Mouse (Mus musculus) monocyte, adult 5-6 weeks (primary cell): ENCODE measurements around the gene Pck1. TPM values are rescaled to one million over a fixed set of nuclear protein-coding genes. Genes with fewer than 3 reads are reported as not detected.
"Not testable (repeated sequence)": the region's sequence is repeated elsewhere in the genome, so short reads cannot be mapped to it uniquely, and the experiment has no call there.

ENCODE experiments used
- ATAC-seq: fragments of 153-309, 156-312 bp; replicated peaks from 2 replicates; pipeline ENCODE4 v1.8.0; 2017; ENCODE audit warnings: mild to moderate bottlenecking; ENCODE audit not compliant: low TSS enrichment, insufficient number of reproducible peaks, severe bottlenecking, poor library complexity, low FRiP score
- total RNA-seq: library from RNA; stranded (forward); fragments of 200-1000, 200-491, 200-594 nt; gene quantifications from 3 replicates; pipeline ENCODE4 v1.2.3, GENCODE M21; 2017

The Pck1 gene
- not detected in 3 replicates for total RNA-seq

GRCm38 (mm10) chr2:173152436-173153151 is at the start of gene Pck1:
Gene Pck1 (plus strand): TSS chr2:173153048.
- ATAC-seq, result no peak

GRCm38 (mm10) chr2:173106409-173106808 is 46.4 kb upstream of the Pck1 start:
- no peak for ATAC-seq

- ATAC-seq, result peak; percentile 57; the same call in 1 of the 2 replicates
Observed at GRCm38 (mm10) chr2:173106889-173107785, 45.7 kb upstream of the Pck1 start.

- no peak for ATAC-seq
Observed at GRCm38 (mm10) chr2:173108509-173109190, 44.2 kb upstream of the Pck1 start.

GRCm38 (mm10) chr2:173109510-173109909 is 43.3 kb upstream of the Pck1 start:
- no peak for ATAC-seq

- no peak for ATAC-seq
Observed at GRCm38 (mm10) chr2:173110571-173110970, 42.3 kb upstream of the Pck1 start.

- not testable (repeated sequence) for ATAC-seq
Observed at GRCm38 (mm10) chr2:173113796-173114195, 39.1 kb upstream of the Pck1 start.

GRCm38 (mm10) chr2:173119023-173119944 is 33.6 kb upstream of the Pck1 start, which contains the start of gene Ctcfl:
Gene Ctcfl (minus strand): TSS chr2:173119525.
- ATAC-seq, result no peak

- ATAC-seq, result not testable (repeated sequence)
Observed at GRCm38 (mm10) chr2:173120117-173120516, 32.7 kb upstream of the Pck1 start.

GRCm38 (mm10) chr2:173124022-173124735 is 28.7 kb upstream of the Pck1 start:
- no peak for ATAC-seq

- no peak for ATAC-seq
Observed at GRCm38 (mm10) chr2:173126386-173126785, 26.5 kb upstream of the Pck1 start.

GRCm38 (mm10) chr2:173129111-173129510 is 23.7 kb upstream of the Pck1 start:
- no peak for ATAC-seq

- ATAC-seq, result no peak
Observed at GRCm38 (mm10) chr2:173132262-173132661, 20.6 kb upstream of the Pck1 start.

GRCm38 (mm10) chr2:173132794-173133300 is 20.0 kb upstream of the Pck1 start:
- ATAC-seq, result no peak

- ATAC-seq, result no peak
Observed at GRCm38 (mm10) chr2:173134695-173135094, 18.2 kb upstream of the Pck1 start.

GRCm38 (mm10) chr2:173138323-173139239 is 14.3 kb upstream of the Pck1 start:
- ATAC-seq, result no peak
